Mouse (Mus musculus): ENCODE data around the gene Fcamr.

Fcamr gene

GRCm38 (mm10) chr1:130801511-130801910 lies 809 bp downstream of the Fcamr start:
- CTCF ChIA-PET, result no interaction called here

- CTCF ChIA-PET, result no interaction called here
Observed at GRCm38 (mm10) chr1:130802976-130803375, 2.3 kb downstream of the Fcamr start.

- CTCF ChIA-PET, result no interaction called here
Observed at GRCm38 (mm10) chr1:130804279-130804678, 3.6 kb downstream of the Fcamr start.

- CTCF ChIA-PET, result interaction anchor here (0.6 kb wide), 1 partner anchor 66 kb away, joined by 6 read pairs; no protein-coding TSS in a partner anchor
Observed at GRCm38 (mm10) chr1:130810906-130811305, 10.2 kb downstream of the Fcamr start.

- CTCF ChIA-PET, result interaction anchor here (0.6 kb wide), 1 partner anchor 65 kb away, joined by 6 read pairs; no protein-coding TSS in a partner anchor
Observed at GRCm38 (mm10) chr1:130811316-130811715, 10.6 kb downstream of the Fcamr start.

GRCm38 (mm10) chr1:130819737-130820136 lies 19.0 kb downstream of the Fcamr start:
- CTCF ChIA-PET, result interaction anchor here (0.5 to 0.9 kb wide), 3 partner anchors 11 to 333 kb away, joined by 4 read pairs; no protein-coding TSS in a partner anchor

GRCm38 (mm10) chr1:130820316-130821148 lies 19.8 kb downstream of the Fcamr start:
- CTCF ChIA-PET, result interaction anchor here (0.5 to 0.9 kb wide), 2 partner anchors 54 to 334 kb away, joined by 4 read pairs; no protein-coding TSS in a partner anchor

- CTCF ChIA-PET, result no interaction called here
Observed at GRCm38 (mm10) chr1:130821149-130821471, 20.4 kb downstream of the Fcamr start.

GRCm38 (mm10) chr1:130821911-130822625 lies 21.4 kb downstream of the Fcamr start:
- CTCF ChIA-PET, result no interaction called here

- CTCF ChIA-PET, result no interaction called here
Observed at GRCm38 (mm10) chr1:130826448-130826847, 25.7 kb downstream of the Fcamr start, which contains the start of gene Pigr. Gene Pigr (plus strand): TSS chr1:130826684.

- CTCF ChIA-PET, result no interaction called here
Observed at GRCm38 (mm10) chr1:130828656-130829055, 28.0 kb downstream of the Fcamr start.

GRCm38 (mm10) chr1:130829906-130830830 lies 29.5 kb downstream of the Fcamr start:
- CTCF ChIA-PET, result interaction anchor here (0.6 to 1.0 kb wide), 3 partner anchors 11 to 424 kb away, joined by 3 to 4 read pairs (median 4); no protein-coding TSS in a partner anchor

GRCm38 (mm10) chr1:130832230-130833149 lies 31.8 kb downstream of the Fcamr start:
- CTCF ChIA-PET, result interaction anchor here (0.7 to 0.9 kb wide), 2 partner anchors 151 to 226 kb away, joined by 3 to 32 read pairs; no protein-coding TSS in a partner anchor

GRCm38 (mm10) chr1:130835161-130835936 lies 34.6 kb downstream of the Fcamr start:
- CTCF ChIA-PET, result interaction anchor here (0.6 to 1.0 kb wide), 3 partner anchors 17 to 43 kb away, joined by 3 to 6 read pairs (median 3); no protein-coding TSS in a partner anchor

- CTCF ChIA-PET, result interaction anchor here (1.5 kb wide), 1 partner anchor 9 kb away, joined by 9 read pairs; no protein-coding TSS in a partner anchor
Observed at GRCm38 (mm10) chr1:130838288-130838687, 37.6 kb downstream of the Fcamr start.

GRCm38 (mm10) chr1:130840599-130841379 lies 40.1 kb downstream of the Fcamr start:
- CTCF ChIA-PET, result no interaction called here

- CTCF ChIA-PET, result no interaction called here
Observed at GRCm38 (mm10) chr1:130841621-130842020, 40.9 kb downstream of the Fcamr start.

GRCm38 (mm10) chr1:130844516-130844915 lies 43.8 kb downstream of the Fcamr start:
- CTCF ChIA-PET, result interaction anchor here (0.5 kb wide), 1 partner anchor 60 kb away, joined by 3 read pairs; no protein-coding TSS in a partner anchor
